Mouse (Mus musculus) stomach, embryonic 16.5 days (tissue): ENCODE measurements around the gene 1700003F12Rik. TPM values are rescaled to one million over a fixed set of nuclear protein-coding genes. Genes with fewer than 3 reads are reported as not detected.

Experiments
- ATAC-seq: fragments of 200-750 bp; cut with Nextera tagmentation; 2 replicates; pipeline ENCODE4 v1.8.0; 2017; ENCODE audit warnings: moderate number of reproducible peaks, moderate TSS enrichment; ENCODE audit not compliant: insufficient read depth, low FRiP score
- H3K27ac ChIP-seq: fragments of 300-500 bp; sonication (generic); 2 replicates; pipeline ENCODE4 v1.5.1; 2014; ENCODE audit warnings: low read length
- H3K27me3 ChIP-seq: fragments of 300-500 bp; sonication (generic); 2 replicates; pipeline ENCODE4 v1.6.1; 2014; ENCODE audit warnings: low read length, control low read depth, mixed read lengths; ENCODE audit not compliant: control insufficient read depth, insufficient read depth
- H3K36me3 ChIP-seq: fragments of 300-500 bp; sonication (generic); 2 replicates; pipeline ENCODE4 v1.6.1; 2014; ENCODE audit warnings: low read length; ENCODE audit not compliant: control insufficient read depth, insufficient read depth
- H3K4me1 ChIP-seq: fragments of 300-500 bp; sonication (generic); 2 replicates; pipeline ENCODE4 v1.6.1; 2014; ENCODE audit warnings: low read length, control low read depth, mixed read lengths; ENCODE audit not compliant: control insufficient read depth, insufficient read depth
- H3K4me2 ChIP-seq: fragments of 300-500 bp; sonication (generic); 2 replicates; pipeline ENCODE4 v1.6.1; 2014; ENCODE audit warnings: low read depth, low read length, mixed read lengths
- H3K4me3 ChIP-seq: fragments of 300-500 bp; sonication (generic); replicated peaks from 2 replicates; pipeline ENCODE4 v1.5.1; 2014; ENCODE audit warnings: mild to moderate bottlenecking, low read length
- H3K9ac ChIP-seq: fragments of 300-500 bp; sonication (generic); 2 replicates; pipeline ENCODE4 v1.6.1; 2014; ENCODE audit warnings: low read length
- H3K9me3 ChIP-seq: fragments of 300-500 bp; sonication (generic); replicated peaks from 2 replicates; pipeline ENCODE4 v1.6.1; 2016; ENCODE audit warnings: low read length, control low read depth; ENCODE audit not compliant: control insufficient read depth
- WGBS: fragments of 180-500 bp; shearing (Covaris S2); extraction: QIAGEN DNeasy Blood & Tissue Kit; methylation state at CpG from one replicate; pipeline ENCODE4 v1.1.7; 2014; 5-methylcytosine and 5-hydroxymethylcytosine counted together
- polyA plus RNA-seq: library from polyadenylated mRNA; unstranded; fragments of >200 nt; fragmentation: Nextera tagmentation; extraction: Ambion mirVana; gene quantifications from 2 replicates; pipeline ENCODE4 v1.2.1, GENCODE M21; 2015

1700003F12Rik gene
- polyA plus RNA-seq, 1 experiment from 2014 or later: 1.6 TPM

GRCm38 (mm10) chr2:154517424-154517823 is 29.5 kb upstream of the 1700003F12Rik start:
- Histone ChIP-seq H3K4me1 (no peaks in the 10 kb centered on the region), H3K9me3 (no peaks in the 10 kb centered on the region), H3K4me2 (no peak overlapping the region), H3K27ac (no peak overlapping the region), H3K9ac (no peak overlapping the region), H3K4me3 (no peak overlapping the region), H3K27me3 (no peaks in the 10 kb centered on the region), H3K36me3 (peaks cover 6% of the 10 kb centered on the region; the same call in 1 of the 2 replicates)
- WGBS: 85% methylated on average over 5 of the region's 5 CpGs
- no peak for ATAC-seq

GRCm38 (mm10) chr2:154521449-154521848 is 25.4 kb upstream of the 1700003F12Rik start:
- Histone ChIP-seq H3K9me3 (no peaks in the 10 kb centered on the region), H3K9ac (no peak overlapping the region), H3K4me3 (no peak overlapping the region), H3K4me2 (no peak overlapping the region), H3K4me1 (no peaks in the 10 kb centered on the region), H3K27ac (no peak overlapping the region), H3K27me3 (no peaks in the 10 kb centered on the region), H3K36me3 (peaks cover 21% of the 10 kb centered on the region)
- ATAC-seq: no peak

- Histone ChIP-seq H3K9ac (no peak overlapping the region), H3K4me1 (no peaks in the 10 kb centered on the region), H3K4me2 (no peak overlapping the region), H3K9me3 (no peaks in the 10 kb centered on the region), H3K27me3 (no peaks in the 10 kb centered on the region), H3K27ac (no peak overlapping the region), H3K4me3 (no peak overlapping the region), H3K36me3 (peaks cover 21% of the 10 kb centered on the region)
- no peak for ATAC-seq
- 90% methylated on average over 5 of the region's 5 CpGs for WGBS
Measured at GRCm38 (mm10) chr2:154522334-154522733, 24.6 kb upstream of the 1700003F12Rik start.

GRCm38 (mm10) chr2:154525285-154525684 is 21.6 kb upstream of the 1700003F12Rik start:
- 95% methylated on average over 2 of the region's 2 CpGs for WGBS
- Histone ChIP-seq H3K9me3 (no peaks in the 10 kb centered on the region), H3K27me3 (no peaks in the 10 kb centered on the region), H3K27ac (no peak overlapping the region), H3K36me3 (peaks cover 18% of the 10 kb centered on the region), H3K4me2 (no peak overlapping the region), H3K4me3 (no peak overlapping the region), H3K9ac (no peak overlapping the region), H3K4me1 (no peaks in the 10 kb centered on the region)
- ATAC-seq: no peak

- H3K27ac ChIP-seq: peak overlapping the region; percentile 1; the same call in 1 of the 2 replicates
- H3K4me2 ChIP-seq: no peak overlapping the region
- no peaks in the 10 kb centered on the region for H3K4me1 ChIP-seq
- no peak for ATAC-seq
- WGBS: 38% methylated on average over 3 of the region's 3 CpGs
- H3K36me3 ChIP-seq: peaks cover 18% of the 10 kb centered on the region
- H3K27me3 ChIP-seq: no peaks in the 10 kb centered on the region
- H3K4me3 ChIP-seq: no peak overlapping the region
- H3K9ac ChIP-seq: no peak overlapping the region
- H3K9me3 ChIP-seq: no peaks in the 10 kb centered on the region
Measured at GRCm38 (mm10) chr2:154526531-154526930, 20.4 kb upstream of the 1700003F12Rik start.

- Histone ChIP-seq H3K4me3 (no peak overlapping the region), H3K9me3 (no peaks in the 10 kb centered on the region), H3K27ac (no peak overlapping the region), H3K4me2 (no peak overlapping the region), H3K4me1 (no peaks in the 10 kb centered on the region), H3K27me3 (no peaks in the 10 kb centered on the region), H3K9ac (no peak overlapping the region), H3K36me3 (peaks cover 10% of the 10 kb centered on the region; the same call in 1 of the 2 replicates)
- ATAC-seq: no peak
- WGBS: 60% methylated on average over 3 of the region's 3 CpGs
Measured at GRCm38 (mm10) chr2:154532888-154533287, 14.0 kb upstream of the 1700003F12Rik start.

GRCm38 (mm10) chr2:154534704-154535270 is 12.1 kb upstream of the 1700003F12Rik start:
- Histone ChIP-seq H3K36me3 (peaks cover 8% of the 10 kb centered on the region; the same call in 1 of the 2 replicates), H3K4me1 (peaks cover 5% of the 10 kb centered on the region), H3K27me3 (no peaks in the 10 kb centered on the region), H3K27ac (no peak overlapping the region), H3K9ac (no peak overlapping the region), H3K4me2 (no peak overlapping the region), H3K4me3 (no peak overlapping the region), H3K9me3 (no peaks in the 10 kb centered on the region)
- no peak for ATAC-seq
- 88% methylated on average over 12 of the region's 12 CpGs for WGBS

GRCm38 (mm10) chr2:154538310-154538709 is 8.6 kb upstream of the 1700003F12Rik start:
- ATAC-seq: peak; percentile 59; the same call in 1 of the 2 replicates
- H3K9me3 ChIP-seq: no peaks in the 10 kb centered on the region
- no peak overlapping the region for H3K4me3 ChIP-seq
- H3K27ac ChIP-seq: peak overlapping the region; percentile 60; the same call in 1 of the 2 replicates
- H3K4me2 ChIP-seq: no peak overlapping the region
- no peaks in the 10 kb centered on the region for H3K27me3 ChIP-seq
- WGBS: 44% methylated on average over 2 of the region's 2 CpGs
- peaks cover 8% of the 10 kb centered on the region; the same call in 1 of the 2 replicates for H3K36me3 ChIP-seq
- no peak overlapping the region for H3K9ac ChIP-seq
- peaks cover 5% of the 10 kb centered on the region for H3K4me1 ChIP-seq

- H3K4me3 ChIP-seq: no peak overlapping the region
- no peaks in the 10 kb centered on the region for H3K27me3 ChIP-seq
- H3K27ac ChIP-seq: peak overlapping the region; percentile 60; the same call in 1 of the 2 replicates
- H3K9me3 ChIP-seq: no peaks in the 10 kb centered on the region
- no peak overlapping the region for H3K9ac ChIP-seq
- no peak overlapping the region for H3K4me2 ChIP-seq
- peak; percentile 8; the same call in 1 of the 2 replicates for ATAC-seq
- WGBS: 27% methylated on average over 3 of the region's 3 CpGs
- H3K4me1 ChIP-seq: peaks cover 5% of the 10 kb centered on the region
- peaks cover 8% of the 10 kb centered on the region; the same call in 1 of the 2 replicates for H3K36me3 ChIP-seq
Measured at GRCm38 (mm10) chr2:154538710-154539109, 8.2 kb upstream of the 1700003F12Rik start.
